Mouse (Mus musculus): ENCODE results near the gene Atf6.

DNA sequence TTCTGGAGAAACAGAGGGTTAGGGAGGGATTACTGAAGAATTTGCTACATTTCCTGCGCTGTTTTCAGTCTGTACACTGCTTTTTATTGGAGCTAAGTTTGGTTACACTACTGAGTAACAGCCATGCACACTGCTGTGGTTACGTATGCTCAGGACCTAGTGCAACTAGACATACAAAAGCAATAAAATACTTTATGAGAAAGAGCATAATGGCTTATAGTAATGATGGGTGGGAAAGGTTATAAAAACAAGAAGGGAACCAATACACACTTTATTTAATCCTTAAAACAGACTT lies 135.0 kb downstream of the Atf6 start:
- TF ChIP-seq MAFK (IDR thresholded peaks at IDR 0.05; ENCODE audit: insufficient read depth, low read depth, low read length) (no peak), ZC3H11A (IDR thresholded peaks at IDR 0.05; ENCODE audit: borderline replicate concordance, low read depth, low read length) (no peak), ZNF384 (IDR thresholded peaks at IDR 0.05; ENCODE audit: low read depth, low read length) (no peak), HCFC1 (IDR thresholded peaks at IDR 0.05; ENCODE audit: borderline replicate concordance, insufficient read depth, low read length) (no peak)
